Mouse (Mus musculus) hindbrain, embryonic 16.5 days (tissue): Measurements from ENCODE around the gene Bcor. TPM values are rescaled to one million over a fixed set of nuclear protein-coding genes. Genes with fewer than 3 reads are reported as not detected.

Experiments
- ATAC-seq: fragments of 200-750 bp; cut with Nextera tagmentation; 2 replicates; pipeline ENCODE4 v1.8.0; 2017; ENCODE audit warnings: moderate TSS enrichment, moderate library complexity
- H3K27ac ChIP-seq: fragments of 300-500 bp; sonication (generic); 2 replicates; pipeline ENCODE4 v1.5.1; 2014; ENCODE audit warnings: low read depth, mild to moderate bottlenecking, control low read depth, low read length, moderate library complexity
- H3K27me3 ChIP-seq: fragments of 300-500 bp; sonication (generic); replicated peaks from 2 replicates; pipeline ENCODE4 v1.6.1; 2014; ENCODE audit warnings: low read length; ENCODE audit not compliant: control insufficient read depth, insufficient read depth
- H3K36me3 ChIP-seq: fragments of 300-500 bp; sonication (generic); 2 replicates; pipeline ENCODE4 v1.6.1; 2014; ENCODE audit warnings: mild to moderate bottlenecking, low read length, moderate library complexity, mixed read lengths; ENCODE audit not compliant: control insufficient read depth, insufficient read depth
- H3K4me1 ChIP-seq: fragments of 300-500 bp; sonication (generic); 2 replicates; pipeline ENCODE4 v1.6.1; 2014; ENCODE audit warnings: low read depth, low read length; ENCODE audit not compliant: control insufficient read depth, insufficient read depth
- H3K4me2 ChIP-seq: fragments of 300-500 bp; sonication (generic); 2 replicates; pipeline ENCODE4 v1.6.1; 2014; ENCODE audit warnings: mild to moderate bottlenecking, low read length, control low read depth, moderate library complexity
- H3K4me3 ChIP-seq: fragments of 300-500 bp; sonication (generic); 2 replicates; pipeline ENCODE4 v1.5.1; 2014; ENCODE audit warnings: mild to moderate bottlenecking, low read length, control low read depth, moderate library complexity
- H3K9ac ChIP-seq: fragments of 300-500 bp; sonication (generic); 2 replicates; pipeline ENCODE4 v1.6.1; 2014; ENCODE audit warnings: low read depth, mild to moderate bottlenecking, control low read depth, low read length, moderate library complexity
- H3K9me3 ChIP-seq: fragments of 300-500 bp; sonication (generic); 2 replicates; pipeline ENCODE4 v1.6.1; 2014; ENCODE audit warnings: mild to moderate bottlenecking, low read length, moderate library complexity; ENCODE audit not compliant: control insufficient read depth
- WGBS: fragments of 180-500 bp; shearing (Covaris S2); extraction: QIAGEN DNeasy Blood & Tissue Kit; methylation state at CpG from one replicate; pipeline ENCODE4 v1.1.7; 2014; 5-methylcytosine and 5-hydroxymethylcytosine counted together
- polyA plus RNA-seq: library from polyadenylated mRNA; unstranded; fragments of >200 nt; fragmentation: Nextera tagmentation; extraction: Ambion mirVana; gene quantifications from 2 replicates; pipeline ENCODE4 v1.2.1, GENCODE M21; 2015

Gene Bcor
- polyA plus RNA-seq, 1 experiment from 2014 or later, result 11.2 TPM

GRCm38 (mm10) chrX:12129828-12130809 is 30.0 kb downstream of the Bcor start:
- Histone ChIP-seq H3K36me3 (no peaks in the 10 kb centered on the region), H3K4me1 (peaks cover 16% of the 10 kb centered on the region), H3K9ac (no peak overlapping the region), H3K4me3 (no peak overlapping the region), H3K4me2 (no peak overlapping the region), H3K27ac (no peak overlapping the region), H3K27me3 (peaks cover 32% of the 10 kb centered on the region), H3K9me3 (no peaks in the 10 kb centered on the region)
- WGBS, result 29% methylated on average over 14 of the region's 14 CpGs
- no peak for ATAC-seq

- Histone ChIP-seq H3K4me3 (no peak overlapping the region; the same call in 1 of the 2 replicates), H3K9me3 (no peaks in the 10 kb centered on the region), H3K4me1 (peaks cover 10% of the 10 kb centered on the region), H3K36me3 (no peaks in the 10 kb centered on the region), H3K9ac (peak overlapping the region; percentile 14; the same call in 1 of the 2 replicates), H3K27ac (no peak overlapping the region), H3K27me3 (peaks cover 28% of the 10 kb centered on the region), H3K4me2 (peak overlapping the region; percentile 67)
- WGBS, result 4% methylated on average over 23 of the region's 24 CpGs
- peak; percentile 15; the same call in 1 of the 2 replicates for ATAC-seq
Observed at GRCm38 (mm10) chrX:12129230-12129629, 30.9 kb downstream of the Bcor start.

GRCm38 (mm10) chrX:12128165-12129083 is 31.7 kb downstream of the Bcor start:
- Histone ChIP-seq H3K9me3 (no peaks in the 10 kb centered on the region), H3K4me3 (peak overlapping the region; percentile 60), H3K4me1 (peaks cover 9% of the 10 kb centered on the region), H3K4me2 (peak overlapping the region; percentile 67), H3K36me3 (no peaks in the 10 kb centered on the region), H3K9ac (peak overlapping the region; percentile 79), H3K27me3 (peaks cover 26% of the 10 kb centered on the region), H3K27ac (peak overlapping the region; percentile 84)
- peak; percentile 66 for ATAC-seq
- WGBS, result 2% methylated on average over 38 of the region's 72 CpGs

GRCm38 (mm10) chrX:12127799-12128164 is 32.4 kb downstream of the Bcor start:
- H3K27ac ChIP-seq, result peak overlapping the region; percentile 84
- no peaks in the 10 kb centered on the region for H3K36me3 ChIP-seq
- H3K4me1 ChIP-seq, result peaks cover 9% of the 10 kb centered on the region
- under 1% methylated on average over 18 of the region's 37 CpGs for WGBS
- H3K4me3 ChIP-seq, result peak overlapping the region; percentile 60
- no peaks in the 10 kb centered on the region for H3K9me3 ChIP-seq
- H3K27me3 ChIP-seq, result peaks cover 22% of the 10 kb centered on the region
- peak; percentile 22; the same call in 1 of the 2 replicates for ATAC-seq
- H3K4me2 ChIP-seq, result peak overlapping the region; percentile 67
- peak overlapping the region; percentile 79 for H3K9ac ChIP-seq

DNA sequence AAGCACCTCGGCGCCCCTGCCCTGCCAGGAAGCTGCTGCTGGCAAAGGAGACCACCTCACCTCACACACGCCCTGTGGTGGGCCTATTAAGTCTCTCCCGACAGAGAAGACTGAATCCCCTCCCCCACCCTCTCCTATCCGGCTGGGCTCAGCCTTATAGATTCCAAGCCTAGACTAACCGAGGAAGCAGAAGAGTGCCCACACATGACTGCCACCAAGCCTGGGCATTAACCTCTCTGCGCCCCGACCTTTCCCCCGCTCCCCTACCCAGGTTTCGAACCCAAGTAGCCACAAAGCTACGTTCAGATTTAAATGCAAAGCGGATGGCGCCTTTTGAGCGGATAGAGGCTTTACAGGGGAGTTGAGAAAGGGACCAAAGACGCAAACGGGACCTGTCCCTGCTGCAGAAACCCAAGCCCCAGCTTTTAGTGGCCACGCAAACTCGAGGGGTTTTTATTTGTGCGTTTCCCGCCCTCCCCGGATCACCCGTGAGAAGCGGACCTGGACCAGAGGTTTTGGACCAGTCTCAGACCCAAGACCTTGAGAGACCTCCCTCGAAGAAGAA is 33.0 kb downstream of the Bcor start:
- 0 out of 2 replicates have a peak, but pooled peaks have one; percentile 14 for ATAC-seq
- peak overlapping the region; percentile 79 for H3K9ac ChIP-seq
- H3K36me3 ChIP-seq, result no peaks in the 10 kb centered on the region
- no peaks in the 10 kb centered on the region for H3K9me3 ChIP-seq
- H3K4me3 ChIP-seq, result peak overlapping the region; percentile 60
- peaks cover 22% of the 10 kb centered on the region for H3K27me3 ChIP-seq
- peaks cover 9% of the 10 kb centered on the region for H3K4me1 ChIP-seq
- WGBS, result 7% methylated on average over 22 of the region's 24 CpGs
- H3K4me2 ChIP-seq, result peak overlapping the region; percentile 67
- H3K27ac ChIP-seq, result no peak overlapping the region; the same call in 1 of the 2 replicates

DNA sequence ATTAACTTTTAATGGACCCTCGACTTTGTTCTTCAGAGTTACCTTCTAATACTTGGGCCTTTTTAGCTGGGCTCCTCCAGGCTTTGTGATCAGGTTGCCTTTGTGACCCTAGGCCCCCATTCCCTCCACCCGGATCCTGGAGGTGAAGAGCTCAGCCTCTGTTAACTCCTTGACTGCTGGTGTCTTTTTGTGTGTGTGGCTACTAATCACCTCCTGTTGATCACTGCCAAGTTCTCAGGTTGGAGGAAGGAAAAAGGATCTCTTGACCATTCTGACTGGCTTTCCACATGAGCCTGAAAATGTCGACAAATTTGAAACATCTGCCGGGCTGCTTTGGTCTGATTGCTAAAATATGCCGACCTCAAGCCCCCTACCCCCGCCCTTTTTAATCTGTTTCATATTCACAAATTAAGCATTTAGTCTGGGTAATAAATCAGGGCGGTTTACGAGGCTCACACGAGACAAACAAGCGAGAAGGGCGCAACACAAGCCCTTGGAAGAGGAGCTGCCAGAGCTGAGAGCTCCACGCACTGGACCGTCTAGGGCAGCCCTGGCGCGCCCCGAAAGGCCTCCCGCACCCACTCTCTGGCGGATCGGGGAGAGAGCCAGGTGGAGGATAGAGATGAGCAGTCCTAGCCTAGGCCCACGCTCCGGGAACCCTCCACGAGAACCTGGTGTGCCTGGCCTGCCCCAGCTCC is 33.6 kb downstream of the Bcor start:
- Histone ChIP-seq H3K9ac (peak overlapping the region; percentile 79), H3K4me3 (peak overlapping the region; percentile 60), H3K27me3 (peaks cover 22% of the 10 kb centered on the region), H3K4me2 (peak overlapping the region; percentile 67), H3K27ac (no peak overlapping the region), H3K9me3 (no peaks in the 10 kb centered on the region), H3K4me1 (peaks cover 9% of the 10 kb centered on the region), H3K36me3 (no peaks in the 10 kb centered on the region)
- 0 out of 2 replicates have a peak, but pooled peaks have one; percentile 2 for ATAC-seq
- WGBS, result 14% methylated on average over 22 of the region's 22 CpGs

- no peak overlapping the region for H3K9ac ChIP-seq
- H3K4me1 ChIP-seq, result peaks cover 9% of the 10 kb centered on the region
- no peak overlapping the region for H3K4me2 ChIP-seq
- no peaks in the 10 kb centered on the region for H3K36me3 ChIP-seq
- 17% methylated on average over 3 of the region's 3 CpGs for WGBS
- no peak for ATAC-seq
- H3K9me3 ChIP-seq, result no peaks in the 10 kb centered on the region
- peaks cover 16% of the 10 kb centered on the region for H3K27me3 ChIP-seq
- H3K4me3 ChIP-seq, result no peak overlapping the region
- H3K27ac ChIP-seq, result no peak overlapping the region
Observed at GRCm38 (mm10) chrX:12124571-12124970, 35.6 kb downstream of the Bcor start.

DNA sequence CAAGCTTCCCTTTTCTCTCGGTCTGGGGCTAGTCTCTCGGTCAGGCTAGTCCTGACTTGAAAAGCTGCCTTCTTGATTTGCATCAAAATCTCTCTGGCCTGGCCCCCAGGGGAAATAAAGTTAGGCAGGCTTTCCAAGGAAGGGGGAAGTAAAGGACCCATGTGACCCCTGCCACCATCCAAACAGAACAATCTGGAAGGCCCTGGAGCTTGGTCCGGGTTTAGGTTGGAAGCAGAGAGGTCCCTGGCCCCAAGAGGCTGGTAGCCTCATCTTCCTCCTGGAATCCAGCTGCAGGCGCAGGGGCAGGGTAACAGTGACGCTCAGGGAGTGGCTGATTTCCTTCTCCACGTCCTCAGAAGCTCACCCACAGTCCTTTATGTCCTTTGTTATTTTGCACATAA is 36.5 kb downstream of the Bcor start:
- Histone ChIP-seq H3K9ac (no peak overlapping the region), H3K4me3 (no peak overlapping the region), H3K27me3 (peaks cover 13% of the 10 kb centered on the region), H3K27ac (no peak overlapping the region), H3K4me2 (0 out of 2 replicates have a peak overlapping the region, but pooled peaks have one; percentile 10), H3K9me3 (no peaks in the 10 kb centered on the region), H3K4me1 (peaks cover 4% of the 10 kb centered on the region), H3K36me3 (no peaks in the 10 kb centered on the region)
- WGBS, result 6% methylated on average over 6 of the region's 6 CpGs
- ATAC-seq, result no peak
